Mouse (Mus musculus) midbrain, embryonic 15.5 days (tissue): ENCODE results near the gene Rab5c. TPM values are rescaled to one million over a fixed set of nuclear protein-coding genes. Genes with fewer than 3 reads are reported as not detected.

Source experiments
- ATAC-seq: fragments of 200-750 bp; cut with Nextera tagmentation; replicated peaks from 2 replicates; pipeline ENCODE4 v1.8.0; 2017; ENCODE audit warnings: moderate TSS enrichment
- H3K27ac ChIP-seq: fragments of 300-500 bp; sonication (generic); 2 replicates; pipeline ENCODE4 v1.5.1; 2015; ENCODE audit warnings: mild to moderate bottlenecking, inconsistent platforms
- H3K27me3 ChIP-seq: fragments of 300-500 bp; sonication (generic); replicated peaks from 2 replicates; pipeline ENCODE4 v1.6.1; 2015; ENCODE audit warnings: inconsistent platforms
- H3K36me3 ChIP-seq: fragments of 300-500 bp; sonication (generic); replicated peaks from 2 replicates; pipeline ENCODE4 v1.6.1; 2015; ENCODE audit warnings: inconsistent platforms
- H3K4me1 ChIP-seq: fragments of 300-500 bp; sonication (generic); 2 replicates; pipeline ENCODE4 v1.6.1; 2015; ENCODE audit warnings: inconsistent platforms
- H3K4me2 ChIP-seq: fragments of 300-500 bp; sonication (generic); 2 replicates; pipeline ENCODE4 v1.6.1; 2015; ENCODE audit warnings: inconsistent platforms, mild to moderate bottlenecking, moderate library complexity
- H3K4me3 ChIP-seq: fragments of 300-500 bp; sonication (generic); 2 replicates; pipeline ENCODE4 v1.5.1; 2015; ENCODE audit warnings: mild to moderate bottlenecking, inconsistent platforms
- H3K9ac ChIP-seq: fragments of 300-500 bp; sonication (generic); 2 replicates; pipeline ENCODE4 v1.6.1; 2015; ENCODE audit warnings: mild to moderate bottlenecking, inconsistent platforms
- H3K9me3 ChIP-seq: fragments of 300-500 bp; sonication (generic); 2 replicates; pipeline ENCODE4 v1.6.1; 2016; ENCODE audit warnings: inconsistent platforms
- WGBS: fragments of 180-500 bp; shearing (Covaris S2); methylation state at CpG from one replicate; pipeline ENCODE4 v1.1.7; 2015; ENCODE audit warnings: mixed read lengths; 5-methylcytosine and 5-hydroxymethylcytosine counted together
- polyA plus RNA-seq: library from polyadenylated mRNA; unstranded; fragments of >200 nt; fragmentation: Nextera tagmentation; extraction: Ambion mirVana; gene quantifications from 2 replicates; pipeline ENCODE4 v1.2.1, GENCODE M21; 2015

Rab5c gene
- polyA plus RNA-seq, 1 experiment from 2014 or later: 39.3 TPM

- 75% methylated on average over 7 of the region's 7 CpGs for WGBS
Measured at GRCm38 (mm10) chr11:100703851-100704531, 34.0 kb downstream of the Rab5c start, which contains the start of gene Dhx58. Gene Dhx58 (minus strand): TSS chr11:100704271.

GRCm38 (mm10) chr11:100703366-100703765 is 34.6 kb downstream of the Rab5c start:
- WGBS: 77% methylated on average over 11 of the region's 11 CpGs
- no peaks in the 10 kb centered on the region for H3K9me3 ChIP-seq
- H3K27ac ChIP-seq: no peak overlapping the region
- H3K4me3 ChIP-seq: no peak overlapping the region
- no peaks in the 10 kb centered on the region; the same call in 1 of the 2 replicates for H3K27me3 ChIP-seq
- H3K9ac ChIP-seq: no peak overlapping the region
- H3K36me3 ChIP-seq: peaks cover 26% of the 10 kb centered on the region
- ATAC-seq: 0 out of 2 replicates have a peak, but pooled peaks have one; percentile 29
- no peak overlapping the region for H3K4me2 ChIP-seq
- H3K4me1 ChIP-seq: peaks cover 4% of the 10 kb centered on the region; the same call in 1 of the 2 replicates

More at GRCm38 (mm10) chr11:100703851-100704531, 34.0 kb downstream of the Rab5c start, which contains the start of gene Dhx58:
- H3K4me3 ChIP-seq: no peak within 1 kb of the TSS
- no peaks in the 10 kb centered on the region; the same call in 1 of the 2 replicates for H3K27me3 ChIP-seq
- ATAC-seq: no peak
- no peak within 1 kb of the TSS for H3K9ac ChIP-seq
- H3K36me3 ChIP-seq: peaks cover 32% of the 10 kb centered on the region
- peaks cover 4% of the 10 kb centered on the region; the same call in 1 of the 2 replicates for H3K4me1 ChIP-seq
- no peaks in the 10 kb centered on the region for H3K9me3 ChIP-seq
- no peak within 1 kb of the TSS for H3K4me2 ChIP-seq
- no peak within 1 kb of the TSS for H3K27ac ChIP-seq

GRCm38 (mm10) chr11:100702906-100703305 is 35.1 kb downstream of the Rab5c start:
- H3K4me2 ChIP-seq: no peak overlapping the region
- peaks cover 21% of the 10 kb centered on the region for H3K36me3 ChIP-seq
- peaks cover 4% of the 10 kb centered on the region; the same call in 1 of the 2 replicates for H3K4me1 ChIP-seq
- WGBS: 46% methylated on average over 7 of the region's 7 CpGs
- H3K9me3 ChIP-seq: no peaks in the 10 kb centered on the region
- ATAC-seq: 0 out of 2 replicates have a peak, but pooled peaks have one; percentile 15
- no peak overlapping the region for H3K4me3 ChIP-seq
- no peaks in the 10 kb centered on the region; the same call in 1 of the 2 replicates for H3K27me3 ChIP-seq
- no peak overlapping the region for H3K9ac ChIP-seq
- H3K27ac ChIP-seq: no peak overlapping the region

DNA sequence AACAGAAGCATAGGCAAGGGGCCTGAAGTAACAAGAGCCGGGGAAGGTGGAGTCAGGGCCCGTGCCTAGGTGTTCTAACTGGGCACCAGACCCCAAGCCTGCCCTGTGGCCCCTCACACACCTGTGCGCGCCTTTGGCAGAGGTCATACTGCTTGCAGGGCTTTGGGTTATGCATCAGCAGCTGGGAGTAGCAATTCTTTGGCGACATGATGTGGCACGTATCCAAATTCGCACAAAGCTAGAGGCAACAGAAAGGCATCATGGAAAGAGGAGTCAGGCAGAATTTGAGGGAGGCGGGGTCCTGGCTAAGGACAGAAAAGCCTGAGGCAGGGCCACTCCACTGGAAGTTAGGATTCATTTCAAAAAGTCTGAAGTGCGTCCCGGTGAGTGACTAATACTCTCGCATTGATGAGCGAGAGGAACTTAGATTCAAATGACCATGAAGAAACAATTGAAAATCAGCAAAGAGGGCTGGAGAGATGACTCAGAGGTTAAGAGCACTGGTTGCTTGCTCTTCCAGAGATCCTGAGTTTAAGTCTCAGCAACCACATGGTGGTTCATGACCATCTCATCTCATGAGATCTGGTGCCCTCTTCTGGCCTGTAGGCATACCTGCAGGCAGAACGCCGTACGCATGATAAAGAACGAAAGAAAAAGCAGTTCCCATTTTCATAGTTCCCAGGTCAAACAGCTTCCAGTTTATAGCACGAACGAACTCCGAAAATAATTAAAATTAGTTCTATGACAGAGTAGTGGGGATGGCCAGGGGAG is 35.7 kb downstream of the Rab5c start:
- peaks cover 17% of the 10 kb centered on the region for H3K36me3 ChIP-seq
- H3K4me2 ChIP-seq: no peak overlapping the region
- H3K4me3 ChIP-seq: no peak overlapping the region
- H3K4me1 ChIP-seq: peaks cover 4% of the 10 kb centered on the region; the same call in 1 of the 2 replicates
- H3K9me3 ChIP-seq: no peaks in the 10 kb centered on the region
- H3K27ac ChIP-seq: no peak overlapping the region
- no peak overlapping the region for H3K9ac ChIP-seq
- 41% methylated on average over 19 of the region's 19 CpGs for WGBS
- ATAC-seq: no peak
- no peaks in the 10 kb centered on the region; the same call in 1 of the 2 replicates for H3K27me3 ChIP-seq

DNA sequence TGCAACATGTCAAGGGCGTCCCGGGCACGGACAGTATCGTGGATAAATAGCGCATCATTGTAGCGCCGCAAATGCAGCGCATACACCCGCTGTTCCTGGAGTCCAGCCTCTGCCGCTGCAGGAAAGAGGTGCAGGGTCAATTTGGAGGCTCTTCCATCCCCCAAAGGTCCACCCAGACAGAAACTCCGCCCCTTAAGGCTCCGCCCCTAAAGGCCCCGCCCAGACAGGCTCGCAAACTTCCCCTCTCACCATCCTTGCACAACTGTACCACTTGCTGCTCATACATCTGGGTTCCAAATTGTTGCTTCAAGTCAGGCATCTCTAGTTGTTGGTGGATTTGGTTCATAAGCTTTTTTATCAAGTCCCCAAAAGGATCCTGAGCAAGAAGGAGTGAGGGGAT is 36.7 kb downstream of the Rab5c start:
- ATAC-seq: no peak
- Histone ChIP-seq H3K4me1 (peaks cover 4% of the 10 kb centered on the region; the same call in 1 of the 2 replicates), H3K4me3 (no peak overlapping the region), H3K9ac (no peak overlapping the region; the same call in 1 of the 2 replicates), H3K4me2 (peak overlapping the region; percentile 21; the same call in 1 of the 2 replicates), H3K9me3 (no peaks in the 10 kb centered on the region), H3K27me3 (no peaks in the 10 kb centered on the region; the same call in 1 of the 2 replicates), H3K27ac (no peak overlapping the region), H3K36me3 (peaks cover 8% of the 10 kb centered on the region)
- 7% methylated on average over 14 of the region's 14 CpGs for WGBS

DNA sequence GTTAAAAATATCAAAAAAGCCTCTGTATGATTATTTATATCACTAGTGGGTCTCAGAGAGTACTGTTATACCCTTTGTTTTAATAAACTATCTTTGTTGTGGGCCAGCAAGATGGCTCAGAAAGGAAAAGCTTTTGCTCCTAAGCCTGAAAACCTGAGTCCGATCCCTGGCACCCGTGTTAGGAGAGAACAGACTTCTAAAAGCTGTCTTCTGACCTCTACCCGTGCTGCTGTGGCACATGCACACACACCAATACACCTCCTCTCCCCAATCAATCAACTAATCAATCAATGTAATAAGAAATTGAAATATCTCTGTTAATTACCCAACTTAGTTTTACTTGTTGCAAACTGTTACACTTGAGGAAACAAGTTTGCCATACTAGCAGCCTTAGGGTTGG is 37.3 kb downstream of the Rab5c start:
- no peak overlapping the region for H3K4me3 ChIP-seq
- 80% methylated on average over 3 of the region's 3 CpGs for WGBS
- no peak for ATAC-seq

DNA sequence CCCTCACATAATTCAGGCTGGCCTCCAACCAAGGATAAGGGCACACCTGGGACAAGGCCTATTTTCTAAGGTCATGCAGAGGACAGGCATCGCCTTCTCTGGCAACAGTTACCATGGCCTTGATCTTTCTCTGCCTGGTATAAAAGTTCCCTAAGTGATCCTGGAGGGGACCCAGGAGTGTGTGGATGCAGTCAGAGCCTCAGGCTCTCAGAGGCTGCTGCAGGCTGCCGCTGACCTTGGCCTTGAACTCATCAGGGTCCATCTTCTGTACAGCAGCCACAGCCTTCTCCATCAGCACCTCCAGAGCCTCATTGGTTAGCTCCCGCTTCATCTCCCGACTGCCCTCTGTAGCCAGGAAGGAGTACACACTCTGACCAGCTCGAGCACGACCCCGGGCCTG is 40.1 kb downstream of the Rab5c start:
- 75% methylated on average over 7 of the region's 7 CpGs for WGBS
- Histone ChIP-seq H3K9me3 (no peaks in the 10 kb centered on the region), H3K4me1 (peaks cover 4% of the 10 kb centered on the region; the same call in 1 of the 2 replicates), H3K4me3 (no peak overlapping the region), H3K27me3 (peaks cover 3% of the 10 kb centered on the region), H3K27ac (no peak overlapping the region), H3K4me2 (no peak overlapping the region), H3K9ac (no peak overlapping the region), H3K36me3 (no peaks in the 10 kb centered on the region)
- no peak for ATAC-seq

More for the DNA sequence above, 37.3 kb downstream of the Rab5c start:
- H3K9ac ChIP-seq: no peak overlapping the region
- no peaks in the 10 kb centered on the region for H3K9me3 ChIP-seq
- peaks cover 4% of the 10 kb centered on the region; the same call in 1 of the 2 replicates for H3K4me1 ChIP-seq
- H3K36me3 ChIP-seq: peaks cover 2% of the 10 kb centered on the region; the same call in 1 of the 2 replicates
- H3K4me2 ChIP-seq: 0 out of 2 replicates have a peak overlapping the region, but pooled peaks have one; percentile 21
- no peaks in the 10 kb centered on the region; the same call in 1 of the 2 replicates for H3K27me3 ChIP-seq
- no peak overlapping the region for H3K27ac ChIP-seq

GRCm38 (mm10) chr11:100694926-100695325 is 43.1 kb downstream of the Rab5c start:
- H3K27ac ChIP-seq: no peak overlapping the region
- no peak overlapping the region for H3K9ac ChIP-seq
- no peak for ATAC-seq
- peaks cover 26% of the 10 kb centered on the region for H3K27me3 ChIP-seq
- H3K4me3 ChIP-seq: no peak overlapping the region
- 37% methylated on average over 5 of the region's 5 CpGs for WGBS
- H3K36me3 ChIP-seq: no peaks in the 10 kb centered on the region
- peaks cover 9% of the 10 kb centered on the region for H3K4me1 ChIP-seq
- no peaks in the 10 kb centered on the region for H3K9me3 ChIP-seq
- H3K4me2 ChIP-seq: no peak overlapping the region

DNA sequence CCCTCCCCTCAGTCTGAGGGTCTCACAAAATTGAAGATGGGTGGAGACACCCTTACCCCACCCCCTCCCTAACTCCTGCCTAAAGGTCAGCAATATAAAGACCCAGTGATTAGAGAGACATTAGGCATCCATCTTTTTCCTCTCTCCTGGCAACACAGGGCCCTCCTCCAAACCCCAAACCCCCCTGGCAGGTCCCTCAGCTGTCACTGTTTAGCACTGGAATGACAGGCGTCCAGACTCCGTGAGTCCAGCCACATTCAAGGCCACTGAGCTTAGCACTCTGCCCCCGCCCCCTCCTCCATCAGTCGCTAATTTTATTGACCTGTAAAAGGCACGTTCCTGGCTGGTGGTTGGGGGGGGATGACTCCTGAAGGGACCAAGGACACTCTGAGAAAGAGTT is 44.9 kb downstream of the Rab5c start:
- ATAC-seq: no peak
- 22% methylated on average over 5 of the region's 5 CpGs for WGBS
- Histone ChIP-seq H3K27me3 (peaks cover 26% of the 10 kb centered on the region), H3K4me1 (peaks cover 9% of the 10 kb centered on the region), H3K9ac (no peak overlapping the region), H3K9me3 (no peaks in the 10 kb centered on the region), H3K27ac (no peak overlapping the region), H3K4me2 (no peak overlapping the region), H3K4me3 (no peak overlapping the region), H3K36me3 (no peaks in the 10 kb centered on the region)

- H3K36me3 ChIP-seq: no peaks in the 10 kb centered on the region
- no peak for ATAC-seq
- H3K27me3 ChIP-seq: peaks cover 26% of the 10 kb centered on the region
- WGBS: 1% methylated on average over 23 of the region's 23 CpGs
- H3K4me3 ChIP-seq: peak within 1 kb of the TSS; percentile 17
- H3K9me3 ChIP-seq: no peaks in the 10 kb centered on the region
- no peak within 1 kb of the TSS for H3K27ac ChIP-seq
- H3K9ac ChIP-seq: no peak within 1 kb of the TSS
- H3K4me2 ChIP-seq: peak within 1 kb of the TSS; percentile 46
- peaks cover 9% of the 10 kb centered on the region for H3K4me1 ChIP-seq
Measured at GRCm38 (mm10) chr11:100692164-100692616, 45.8 kb downstream of the Rab5c start, which contains the start of gene Zfp385c. Gene Zfp385c (minus strand): TSS chr11:100692455.

GRCm38 (mm10) chr11:100690389-100690788 is 47.6 kb downstream of the Rab5c start:
- no peak for ATAC-seq
- Histone ChIP-seq H3K4me1 (peaks cover 9% of the 10 kb centered on the region), H3K4me3 (no peak overlapping the region), H3K9me3 (no peaks in the 10 kb centered on the region), H3K36me3 (no peaks in the 10 kb centered on the region), H3K27ac (no peak overlapping the region), H3K4me2 (no peak overlapping the region), H3K9ac (no peak overlapping the region), H3K27me3 (peaks cover 26% of the 10 kb centered on the region)
- WGBS: 85% methylated on average over 7 of the region's 7 CpGs

- WGBS: 80% methylated on average over 4 of the region's 4 CpGs
- Histone ChIP-seq H3K4me2 (no peak overlapping the region), H3K36me3 (no peaks in the 10 kb centered on the region), H3K4me1 (peaks cover 9% of the 10 kb centered on the region), H3K4me3 (no peak overlapping the region), H3K27me3 (peaks cover 26% of the 10 kb centered on the region), H3K9me3 (no peaks in the 10 kb centered on the region), H3K27ac (no peak overlapping the region), H3K9ac (no peak overlapping the region)
- ATAC-seq: no peak
Measured at GRCm38 (mm10) chr11:100688443-100688842, 49.6 kb downstream of the Rab5c start.
